Mouse (Mus musculus): ENCODE results near the gene Sh3bgrl2. TPM values are rescaled to one million over a fixed set of nuclear protein-coding genes. Genes with fewer than 3 reads are reported as not detected.

The Sh3bgrl2 gene
- total RNA-seq, 2 experiments from 2014 or later: 0.80 to 0.85 TPM

DNA sequence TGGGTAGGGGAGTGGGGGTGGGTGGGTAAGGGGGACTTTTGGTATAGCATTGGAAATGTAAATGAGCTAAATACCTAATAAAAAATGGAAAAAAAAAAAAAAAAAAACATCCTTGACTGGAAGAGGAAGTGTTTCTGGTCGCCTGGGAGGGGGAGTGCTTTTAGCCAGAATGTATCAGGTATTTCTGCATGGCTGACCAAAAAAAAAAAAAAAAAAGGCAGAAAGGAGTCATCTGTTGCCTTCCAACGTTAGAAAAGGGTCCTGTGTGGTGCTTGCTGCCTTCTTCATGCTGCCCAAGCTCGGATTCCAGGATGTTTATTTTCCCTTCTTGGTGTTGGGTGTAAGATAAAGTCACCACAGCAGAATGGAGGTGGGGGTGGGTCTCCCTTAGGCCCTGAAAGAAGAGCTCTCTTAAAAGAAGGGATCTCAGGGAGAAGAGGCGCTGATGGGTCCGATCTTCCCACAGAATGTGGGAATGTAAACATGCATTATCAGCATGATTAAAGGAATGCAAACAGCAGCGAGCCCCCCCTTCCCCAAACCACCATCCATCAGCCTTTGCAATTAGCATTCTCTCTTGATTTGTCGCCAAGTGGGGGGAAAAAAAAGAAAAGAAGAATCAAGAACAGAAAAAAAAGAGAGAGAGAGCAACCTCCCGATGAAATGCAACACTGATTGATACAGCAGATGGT is 109.0 kb downstream of the Sh3bgrl2 start:
- ATAC-seq (replicated peaks; ENCODE audit: low FRiP score, low TSS enrichment, poor library complexity, severe bottlenecking): no peak

- no peak for ATAC-seq (replicated peaks; ENCODE audit: low FRiP score, low TSS enrichment, poor library complexity, severe bottlenecking)
Observed at GRCm38 (mm10) chr9:83657652-83658002, 109.5 kb downstream of the Sh3bgrl2 start.

DNA sequence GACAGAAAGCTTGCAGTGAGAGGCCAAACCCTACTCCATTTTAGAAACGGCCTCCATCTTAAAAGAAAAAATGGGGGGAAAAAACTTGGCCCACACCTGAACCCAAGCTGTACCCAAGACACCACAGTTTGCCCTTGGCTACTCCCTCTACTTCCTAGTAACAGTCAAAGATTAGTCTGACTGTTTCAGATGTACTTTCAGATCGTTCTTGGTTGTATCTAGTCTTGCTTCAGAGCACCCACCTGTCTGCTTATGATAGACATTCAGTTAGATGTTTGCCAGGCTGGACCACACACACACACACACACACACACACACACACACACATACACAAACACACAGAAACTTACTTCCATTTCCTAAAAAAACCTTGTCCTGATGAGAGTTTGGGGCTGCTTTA is 111.0 kb downstream of the Sh3bgrl2 start:
- ATAC-seq (replicated peaks; ENCODE audit: low FRiP score, low TSS enrichment, poor library complexity, severe bottlenecking): no peak

DNA sequence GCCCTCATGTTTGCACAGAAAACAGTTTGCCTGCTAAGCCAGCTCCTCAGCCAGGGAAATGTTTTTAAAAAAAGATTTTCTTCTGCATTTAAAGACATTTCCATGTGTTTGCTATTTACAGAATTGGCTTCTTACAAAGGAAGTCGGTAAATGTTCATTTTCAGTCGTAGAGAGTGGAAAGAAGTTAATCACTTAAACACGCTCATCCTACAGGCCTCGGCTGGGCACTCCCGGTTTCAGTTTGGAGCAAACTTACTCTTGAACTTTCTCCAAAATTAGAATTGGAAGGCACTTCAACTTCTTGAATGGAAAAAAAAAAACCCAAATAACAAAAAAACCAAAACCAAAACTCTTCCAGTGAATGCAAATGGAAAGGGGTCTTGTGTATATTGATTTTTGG is 113.7 kb downstream of the Sh3bgrl2 start:
- ATAC-seq (replicated peaks; ENCODE audit: low FRiP score, low TSS enrichment, poor library complexity, severe bottlenecking): no peak

GRCm38 (mm10) chr9:83663981-83664897 is 116.1 kb downstream of the Sh3bgrl2 start:
- no peak for ATAC-seq (replicated peaks; ENCODE audit: low FRiP score, low TSS enrichment, poor library complexity, severe bottlenecking)

- ATAC-seq (replicated peaks; ENCODE audit: low FRiP score, low TSS enrichment, poor library complexity, severe bottlenecking): no peak
Observed at GRCm38 (mm10) chr9:83664951-83665350, 116.8 kb downstream of the Sh3bgrl2 start.

GRCm38 (mm10) chr9:83667031-83667430 is 118.9 kb downstream of the Sh3bgrl2 start:
- no peak for ATAC-seq (replicated peaks; ENCODE audit: low FRiP score, low TSS enrichment, poor library complexity, severe bottlenecking)

DNA sequence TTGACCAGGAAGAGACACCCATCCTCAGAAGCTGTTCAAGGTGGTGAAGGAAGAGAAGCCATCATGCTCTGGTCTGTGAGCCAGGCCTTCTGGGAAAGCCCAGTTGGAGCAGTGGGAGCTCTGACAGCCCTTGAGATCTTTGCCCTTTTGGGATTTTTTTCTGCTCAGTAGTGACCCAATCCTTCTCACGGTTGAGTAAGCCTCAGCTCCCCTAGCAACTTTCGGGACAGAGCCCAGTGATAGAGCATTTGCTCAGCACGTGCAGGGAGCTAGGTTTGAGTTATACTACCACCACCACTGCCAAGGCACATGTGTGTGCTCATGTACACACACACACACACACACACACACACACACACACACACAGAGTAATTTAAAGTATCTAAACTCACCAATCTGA is 131.5 kb downstream of the Sh3bgrl2 start:
- no peak for ATAC-seq (replicated peaks; ENCODE audit: low FRiP score, low TSS enrichment, poor library complexity, severe bottlenecking)

DNA sequence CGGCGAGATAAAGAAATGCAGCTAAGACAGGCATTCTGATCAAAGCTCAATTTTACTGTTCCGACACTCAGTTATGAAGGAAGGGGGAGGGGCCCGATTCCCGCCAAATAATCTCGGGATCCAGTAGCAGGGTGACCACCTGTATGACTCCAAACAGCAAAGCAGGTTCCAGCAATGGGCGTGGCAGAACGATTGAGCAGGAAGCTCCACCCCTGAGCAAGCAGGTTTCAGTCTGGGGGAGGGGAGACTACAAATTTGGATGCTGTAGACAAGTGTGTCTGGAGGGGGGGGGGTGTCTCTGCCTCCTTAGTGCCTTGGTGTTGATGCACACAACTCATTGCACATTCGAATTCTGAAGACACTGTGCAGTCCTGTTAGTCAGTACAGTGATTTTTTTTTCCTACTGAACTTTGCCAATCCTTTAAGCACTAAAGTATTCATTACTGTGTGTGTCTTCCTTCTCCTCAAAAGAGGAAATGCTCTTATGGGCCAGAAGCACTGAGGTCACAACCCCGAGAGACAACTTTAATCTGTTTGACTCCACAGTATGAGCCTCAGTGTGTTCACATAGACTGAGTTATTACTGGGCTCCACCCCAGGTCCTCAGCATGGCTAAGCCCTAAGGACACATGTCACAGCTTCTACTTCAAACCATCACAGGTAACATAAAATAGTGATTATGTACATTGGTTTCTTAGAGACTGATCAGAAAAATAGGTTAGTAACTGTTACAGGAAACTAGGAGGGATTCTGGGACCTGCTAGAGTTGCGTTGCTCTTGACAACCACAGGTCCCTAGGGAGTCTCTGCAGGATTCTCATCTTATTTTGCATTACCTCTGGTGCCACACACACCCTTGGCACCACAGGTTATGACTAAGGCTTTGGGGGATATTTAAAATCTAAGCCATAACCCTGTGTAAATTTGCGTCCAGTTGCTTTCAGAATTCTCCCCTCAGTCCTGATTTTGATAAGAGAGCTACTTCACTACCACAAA is 133.8 kb downstream of the Sh3bgrl2 start:
- no peak for ATAC-seq (replicated peaks; ENCODE audit: low FRiP score, low TSS enrichment, poor library complexity, severe bottlenecking)

DNA sequence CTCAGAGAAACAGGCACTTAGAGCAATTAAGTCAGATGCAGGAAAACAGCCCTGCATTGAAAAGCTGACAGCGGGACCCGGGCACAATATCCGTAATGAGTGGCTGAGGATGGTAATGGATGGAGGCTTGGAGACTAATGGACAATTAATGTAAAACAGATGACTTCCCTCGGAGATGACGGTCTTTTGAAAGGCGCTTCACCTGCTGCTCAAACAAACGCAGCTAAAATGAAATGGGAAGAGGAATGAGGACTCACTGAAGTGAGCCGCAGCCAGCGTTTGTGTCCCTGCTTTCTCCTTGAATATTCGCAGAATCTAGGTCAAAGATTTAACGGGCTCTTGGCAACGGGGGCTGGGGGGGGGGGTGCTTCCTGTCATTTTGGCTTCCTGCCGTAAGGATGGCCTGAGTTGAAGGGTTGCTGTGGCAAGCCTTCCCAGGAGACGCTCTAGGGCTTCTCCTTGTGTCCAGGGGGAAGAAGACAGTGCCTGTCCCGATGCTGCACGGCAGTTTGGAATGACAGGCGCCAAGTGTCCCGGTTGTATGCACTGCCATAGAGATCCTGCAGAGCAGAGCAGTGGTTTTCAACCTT is 138.5 kb downstream of the Sh3bgrl2 start:
- no peak for ATAC-seq (replicated peaks; ENCODE audit: low FRiP score, low TSS enrichment, poor library complexity, severe bottlenecking)

DNA sequence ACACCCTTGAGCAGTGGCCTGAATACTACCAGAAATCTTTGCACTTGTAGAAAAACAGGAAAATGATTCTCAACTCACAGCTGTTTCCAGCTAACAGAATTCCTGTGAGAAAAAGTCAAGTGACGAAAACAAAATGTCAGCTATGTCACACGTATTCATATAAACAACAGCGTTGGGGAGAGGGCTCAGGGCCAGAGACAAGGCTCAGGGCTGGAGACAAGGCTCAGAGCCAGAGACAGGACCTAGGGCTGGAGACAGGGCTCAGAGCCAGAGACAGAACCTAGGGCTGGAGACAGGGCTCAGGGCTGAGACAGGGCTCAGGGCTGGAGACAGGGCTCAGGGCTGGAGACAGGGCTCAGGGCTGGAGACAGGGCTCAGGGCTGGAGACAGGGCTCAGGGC is 139.8 kb downstream of the Sh3bgrl2 start:
- no peak for ATAC-seq (replicated peaks; ENCODE audit: low FRiP score, low TSS enrichment, poor library complexity, severe bottlenecking)

Other genes with a start within 250 kb of the Sh3bgrl2 start
- gene Lca5, start 107.2 kb upstream of the Sh3bgrl2 start, total RNA-seq (2014; fragmentation: Nextera tagmentation): 0.30 TPM in 1 of 2 replicates, not detected in the other
- gene Lca5, start 107.2 kb upstream of the Sh3bgrl2 start, total RNA-seq (2017): 0.47 and 0.95 TPM in 2 replicates